ENCODE assay signal across 19 mouse cellular contexts in the genomic region with DNA sequence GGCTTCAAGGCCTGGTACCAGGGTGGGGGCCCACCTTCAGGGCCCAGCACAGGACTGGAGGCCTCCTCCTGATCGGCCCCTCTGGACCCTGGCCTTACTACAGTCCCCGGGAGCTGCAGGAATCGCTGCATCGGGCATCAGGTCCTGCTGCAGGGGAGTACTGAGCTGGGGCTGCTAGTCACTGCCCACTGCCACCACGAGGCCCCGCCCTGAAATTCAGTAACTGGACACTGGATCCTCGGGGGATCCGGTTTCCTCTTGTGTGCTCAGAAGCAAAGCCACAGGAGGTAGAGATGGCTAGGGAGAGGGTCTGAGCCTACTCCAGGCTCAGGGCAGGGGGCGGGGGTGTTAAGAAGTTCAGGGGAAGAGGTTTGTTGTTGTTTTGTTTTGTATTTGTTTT. TPM values are rescaled to one million over a fixed set of nuclear protein-coding genes. Genes with fewer than 3 reads are reported as not detected.
DNase-seq lines count a peak whose midpoint lies in the region; ATAC-seq and TF ChIP-seq lines count a peak whose summit lies in the region.
"Had no signal": no experiment of that assay in that cellular context is flagged by ENCODE, and none has a peak within 500 bp of the region (broad histone marks: within the 10 kb centered on the region; RNA-seq: fewer than 3 reads in every experiment).

No protein-coding gene starts in this region.

- no peak overlapping the region for H3K9ac ChIP-seq in heart, embryonic 14.5 days (ENCODE audit: low read length)
- H3K9ac ChIP-seq in midbrain, postnatal 0 days (replicated peaks; ENCODE audit: low read length, poor library complexity, severe bottlenecking) = no peak overlapping the region
- H3K9ac ChIP-seq in neural tube, embryonic 12.5 days = 0 out of 2 replicates have a peak overlapping the region, but pooled peaks have one; percentile 26
- H3K9ac ChIP-seq: embryonic facial prominence, embryonic 12.5 days; limb, embryonic 15.5 days; stomach, embryonic 15.5 days had no signal

- DNase-seq in heart, postnatal 4 days = no peak
- DNase-seq in midbrain, embryonic 10.5 days (ENCODE audit: low spot score) = peak; percentile 31
- no peak for DNase-seq in midbrain, postnatal 0 days (ENCODE audit: low spot score)
- peak; percentile 70 for DNase-seq in embryo, embryonic 10.5 days (ENCODE audit: low spot score)
- DNase-seq in right cerebral cortex, postnatal 14 days = no peak
- DNase-seq in left cerebral cortex, adult 18-20 months (ENCODE audit: low spot score in 2 of 2) = no peak
- DNase-seq: cerebellum, adult 8-10 months; kidney, postnatal 14 days; lung, adult 18-20 months; thymus, postnatal 14 days had no signal

- peaks cover 3 to 5% of the 10 kb centered on the region in 2 experiments; a peak in 2 of 4 replicates for H3K4me1 ChIP-seq in heart, embryonic 14.5 days (ENCODE audit: control insufficient read depth in 2 of 2, insufficient read depth in 2 of 2, low read length in 2 of 2)
- H3K4me1 ChIP-seq in midbrain, embryonic 10.5 days = peaks cover 45% of the 10 kb centered on the region
- peaks cover 3% of the 10 kb centered on the region; the same call in 1 of the 2 replicates for H3K4me1 ChIP-seq in midbrain, postnatal 0 days (ENCODE audit: insufficient read depth, low read length)
- peaks cover 21% of the 10 kb centered on the region for H3K4me1 ChIP-seq in neural tube, embryonic 12.5 days

- H3K36me3 ChIP-seq in heart, embryonic 14.5 days (ENCODE audit: control insufficient read depth, insufficient read depth, low read length) = no peaks in the 10 kb centered on the region
- peaks cover 3% of the 10 kb centered on the region for H3K36me3 ChIP-seq in midbrain, embryonic 10.5 days
- H3K36me3 ChIP-seq in midbrain, postnatal 0 days (ENCODE audit: insufficient read depth, low read length) = peaks cover 2% of the 10 kb centered on the region; the same call in 1 of the 2 replicates
- peaks cover 3% of the 10 kb centered on the region; the same call in 1 of the 2 replicates for H3K36me3 ChIP-seq in neural tube, embryonic 12.5 days
- H3K36me3 ChIP-seq: embryonic facial prominence, embryonic 12.5 days; limb, embryonic 15.5 days; stomach, embryonic 15.5 days had no signal

- no peak overlapping the region for H3K27ac ChIP-seq in heart, embryonic 14.5 days (replicated peaks in 1 of 2; ENCODE audit: control insufficient read depth in 1 of 2, insufficient read depth in 1 of 2, low read depth in 2 of 2, low read length in 2 of 2)
- H3K27ac ChIP-seq in midbrain, embryonic 10.5 days (replicated peaks) = peak overlapping the region; percentile 52; the same call in 1 of the 2 replicates
- no peak overlapping the region for H3K27ac ChIP-seq in midbrain, postnatal 0 days (ENCODE audit: low read depth, low read length)
- no peak overlapping the region for H3K27ac ChIP-seq in neural tube, embryonic 12.5 days
- H3K27ac ChIP-seq: embryonic facial prominence, embryonic 12.5 days; limb, embryonic 15.5 days; stomach, embryonic 15.5 days had no signal

- H3K4me2 ChIP-seq in heart, embryonic 14.5 days (ENCODE audit: low read length) = no peak overlapping the region
- H3K4me2 ChIP-seq in midbrain, postnatal 0 days (ENCODE audit: low read depth, low read length, poor library complexity, severe bottlenecking) = no peak overlapping the region
- H3K4me2 ChIP-seq in neural tube, embryonic 12.5 days (replicated peaks) = no peak overlapping the region
- H3K4me2 ChIP-seq: embryonic facial prominence, embryonic 12.5 days; limb, embryonic 15.5 days; stomach, embryonic 15.5 days had no signal

- 10% methylated on average over 9 of the region's 9 CpGs for WGBS in heart, embryonic 14.5 days
- WGBS in midbrain, embryonic 10.5 days = 12% methylated on average over 9 of the region's 9 CpGs
- WGBS in midbrain, postnatal 0 days = 15% methylated on average over 9 of the region's 9 CpGs
- 7% methylated on average over 9 of the region's 9 CpGs for WGBS in neural tube, embryonic 12.5 days

- TF ChIP-seq CTCF in midbrain, postnatal 0 days (IDR thresholded peaks at IDR 0.05) = no peak

- 0 out of 2 replicates have a peak, but pooled peaks have one; percentile 6 for ATAC-seq in heart, embryonic 14.5 days (ENCODE audit: insufficient number of reproducible peaks, insufficient read depth, low FRiP score, low read depth)
- no peak for ATAC-seq in midbrain, postnatal 0 days (ENCODE audit: low FRiP score)
- ATAC-seq in neural tube, embryonic 12.5 days (ENCODE audit: low FRiP score, low read depth) = no peak
- ATAC-seq: CD4-positive, CD25-positive, alpha-beta regulatory T cell, adult 4 months had no signal

- H3K4me3 ChIP-seq in heart, embryonic 14.5 days (ENCODE audit: control insufficient read depth in 1 of 2, insufficient read depth in 1 of 2, low read depth in 1 of 2, low read length in 2 of 2) = no peak overlapping the region
- H3K4me3 ChIP-seq in midbrain, embryonic 10.5 days = peak overlapping the region; percentile 9; the same call in 1 of the 2 replicates
- no peak overlapping the region for H3K4me3 ChIP-seq in midbrain, postnatal 0 days (ENCODE audit: low read depth, low read length)
- no peak overlapping the region for H3K4me3 ChIP-seq in neural tube, embryonic 12.5 days
- H3K4me3 ChIP-seq: embryonic facial prominence, embryonic 12.5 days; limb, embryonic 15.5 days; stomach, embryonic 15.5 days had no signal

- peaks cover 25% of the 10 kb centered on the region for H3K27me3 ChIP-seq in heart, embryonic 14.5 days (ENCODE audit: control insufficient read depth, insufficient read depth, low read length)
- H3K27me3 ChIP-seq in midbrain, embryonic 10.5 days (ENCODE audit: low read depth, poor library complexity, severe bottlenecking) = peaks cover 35% of the 10 kb centered on the region
- H3K27me3 ChIP-seq in midbrain, postnatal 0 days (ENCODE audit: insufficient read depth, low read length) = no peaks in the 10 kb centered on the region
- H3K27me3 ChIP-seq in neural tube, embryonic 12.5 days (replicated peaks) = no peaks in the 10 kb centered on the region

- H3K9me3 ChIP-seq in heart, embryonic 14.5 days (ENCODE audit: control insufficient read depth, low read length) = no peaks in the 10 kb centered on the region
- no peaks in the 10 kb centered on the region for H3K9me3 ChIP-seq in midbrain, embryonic 10.5 days (replicated peaks)
- H3K9me3 ChIP-seq in midbrain, postnatal 0 days (ENCODE audit: low read length) = no peaks in the 10 kb centered on the region
- no peaks in the 10 kb centered on the region for H3K9me3 ChIP-seq in neural tube, embryonic 12.5 days
- H3K9me3 ChIP-seq: embryonic facial prominence, embryonic 12.5 days; limb, embryonic 15.5 days; stomach, embryonic 15.5 days had no signal

RNA-seq across cellular contexts. Expression of a gene that starts 4.1 kb away (rescaled TPM):
- polyA plus RNA-seq in heart, embryonic 14.5 days (2014; fragmentation: Nextera tagmentation; extraction: Ambion mirVana) = 1.5 and 3.5 TPM in 2 replicates
- under 1 TPM; 0.14 TPM for total RNA-seq in heart, postnatal 4 days (2021)
- polyA plus RNA-seq in midbrain, embryonic 10.5 days (2016; fragmentation: Nextera tagmentation; extraction: Ambion mirVana) = 19.1 and 36.0 TPM in 2 replicates
- total RNA-seq in midbrain, postnatal 0 days (2014; rRNA removed) = 192 and 206 TPM in 2 replicates
- 115 and 124 TPM in 2 replicates for polyA plus RNA-seq in midbrain, postnatal 0 days (2015; fragmentation: Nextera tagmentation; extraction: Ambion mirVana)
- 88.5 and 89.7 TPM in 2 replicates for polyA plus RNA-seq in neural tube, embryonic 12.5 days (2016; fragmentation: Nextera tagmentation; extraction: Ambion mirVana)
- total RNA-seq in left cerebral cortex, adult 18-20 months (2021) = 100 to 1,000 TPM; 156 to 159 TPM
- total RNA-seq: heart, adult 8-10 months had no signal
- polyA plus RNA-seq: CD4-positive, CD25-positive, alpha-beta regulatory T cell, adult 4 months had no signal

RNA-seq across cellular contexts. Expression of a gene that starts 8.4 kb away (rescaled TPM):
- polyA plus RNA-seq in heart, embryonic 14.5 days (2014; fragmentation: Nextera tagmentation; extraction: Ambion mirVana) = not detected in 2 replicates
- not detected for total RNA-seq in heart, postnatal 4 days (2021)
- polyA plus RNA-seq in midbrain, embryonic 10.5 days (2016; fragmentation: Nextera tagmentation; extraction: Ambion mirVana) = not detected in 2 replicates
- not detected in 2 replicates for total RNA-seq in midbrain, postnatal 0 days (2014; rRNA removed)
- not detected in 2 replicates for polyA plus RNA-seq in midbrain, postnatal 0 days (2015; fragmentation: Nextera tagmentation; extraction: Ambion mirVana)
- not detected in 2 replicates for polyA plus RNA-seq in neural tube, embryonic 12.5 days (2016; fragmentation: Nextera tagmentation; extraction: Ambion mirVana)
- not detected for total RNA-seq in left cerebral cortex, adult 18-20 months (2021)
- total RNA-seq: adrenal gland, adult 18-20 months had no signal
- polyA plus RNA-seq: CD4-positive, CD25-positive, alpha-beta regulatory T cell, adult 4 months; embryonic facial prominence, embryonic 12.5 days; limb, embryonic 15.5 days; small intestine, adult 2 months; stomach, embryonic 15.5 days had no signal

RNA-seq across cellular contexts. Expression of a gene that starts 34.4 kb away (rescaled TPM):
- polyA plus RNA-seq in heart, embryonic 14.5 days (2014; fragmentation: Nextera tagmentation; extraction: Ambion mirVana) = 4.1 and 5.0 TPM in 2 replicates
- 1 to 10 TPM; 7.7 to 8.1 TPM for total RNA-seq in heart, postnatal 4 days (2021)
- polyA plus RNA-seq in midbrain, embryonic 10.5 days (2016; fragmentation: Nextera tagmentation; extraction: Ambion mirVana) = 0.96 and 1.6 TPM in 2 replicates
- total RNA-seq in midbrain, postnatal 0 days (2014; rRNA removed) = 10.0 and 11.7 TPM in 2 replicates
- 7.3 and 8.5 TPM in 2 replicates for polyA plus RNA-seq in midbrain, postnatal 0 days (2015; fragmentation: Nextera tagmentation; extraction: Ambion mirVana)
- 1.9 and 4.0 TPM in 2 replicates for polyA plus RNA-seq in neural tube, embryonic 12.5 days (2016; fragmentation: Nextera tagmentation; extraction: Ambion mirVana)
- 100 to 1,000 TPM; 102 to 104 TPM for total RNA-seq in left cerebral cortex, adult 18-20 months (2021)

Comparison
In these comparisons a context has a peak if more than half of its experiments do, and no peak if none do; other contexts are left out.
1. DNase-seq: peak in midbrain, embryonic 10.5 days (single experiment) and embryo, embryonic 10.5 days (single experiment); none in heart, postnatal 4 days (single experiment), midbrain, postnatal 0 days (single experiment), right cerebral cortex, postnatal 14 days (single experiment) and left cerebral cortex, adult 18-20 months (0 of 2).